Mouse (Mus musculus): ENCODE results near the gene Vmn1r42.
"Not testable (repeated sequence)": the region's sequence is repeated elsewhere in the genome, so short reads cannot be mapped to it uniquely, and the experiment has no call there.

Vmn1r42 gene

GRCm38 (mm10) chr6:89876313-89876712 is at the start of gene Vmn1r42, which contains the start of gene Vmn1r43:
Gene Vmn1r42, minus strand, starts transcription at chr6:89876413.
Gene Vmn1r43, minus strand, starts transcription at chr6:89876413.
- DNase-seq (ENCODE audit: low spot score), result not testable (repeated sequence)

- DNase-seq (ENCODE audit: low spot score), result no peak
Measured at GRCm38 (mm10) chr6:89883812-89884211, 7.6 kb upstream of the Vmn1r42 start.

- no peak for DNase-seq (ENCODE audit: low spot score)
Measured at GRCm38 (mm10) chr6:89883360-89883759, 7.1 kb upstream of the Vmn1r42 start, which contains the start of gene Vmn1r44. Gene Vmn1r44, plus strand, starts transcription at chr6:89883660.

- DNase-seq (ENCODE audit: low spot score), result no peak
Measured at GRCm38 (mm10) chr6:89880867-89881266, 4.7 kb upstream of the Vmn1r42 start.

GRCm38 (mm10) chr6:89876963-89877362 is 750 bp upstream of the Vmn1r42 start:
- no peak for DNase-seq (ENCODE audit: low spot score)

GRCm38 (mm10) chr6:89867976-89868375 is 8.2 kb downstream of the Vmn1r42 start:
- DNase-seq (ENCODE audit: low spot score), result no peak

GRCm38 (mm10) chr6:89867276-89867675 is 8.9 kb downstream of the Vmn1r42 start:
- DNase-seq (ENCODE audit: low spot score), result no peak

- no peak for DNase-seq (ENCODE audit: low spot score)
Measured at GRCm38 (mm10) chr6:89863792-89864191, 12.4 kb downstream of the Vmn1r42 start.

- no peak for DNase-seq (ENCODE audit: low spot score)
Measured at GRCm38 (mm10) chr6:89859839-89860238, 16.4 kb downstream of the Vmn1r42 start.

GRCm38 (mm10) chr6:89857552-89857951 is 18.7 kb downstream of the Vmn1r42 start:
- DNase-seq (ENCODE audit: low spot score), result no peak

All from c-Kit-positive CD71-positive TER-119-positive erythroid progenitor cells, embryonic 14.5 days (primary cell).